Mouse (Mus musculus) kidney, adult 2 months (tissue): Measurements from ENCODE around the gene Bsg. TPM values are rescaled to one million over a fixed set of nuclear protein-coding genes. Genes with fewer than 3 reads are reported as not detected.
"Not testable (repeated sequence)": the region's sequence is repeated elsewhere in the genome, so short reads cannot be mapped to it uniquely, and the experiment has no call there.

Experiments used
- DNase-seq: peaks from one replicate; pipeline ENCODE4 v3.0.0; 2021
- H3K27ac ChIP-seq: fragments of 200-500 bp; 2 replicates; pipeline ENCODE4 v1.5.1; 2012; ENCODE audit warnings: low read depth, low read length, control low read depth, inconsistent platforms; ENCODE audit not compliant: insufficient read depth
- H3K27me3 ChIP-seq: fragments of 200-500 bp; replicated peaks from 2 replicates; pipeline ENCODE4 v1.6.1; 2012; ENCODE audit warnings: mild to moderate bottlenecking, moderate library complexity, low read length, inconsistent platforms; ENCODE audit not compliant: control insufficient read depth, insufficient read depth
- H3K36me3 ChIP-seq: fragments of 200-500 bp; 2 replicates; pipeline ENCODE4 v1.6.1; 2012; ENCODE audit warnings: mild to moderate bottlenecking, moderate library complexity, low read length, inconsistent platforms; ENCODE audit not compliant: control insufficient read depth, insufficient read depth
- H3K4me1 ChIP-seq: fragments of 200-500 bp; 2 replicates; pipeline ENCODE4 v1.6.1; 2011; ENCODE audit warnings: low read length; ENCODE audit not compliant: control insufficient read depth, insufficient read depth
- H3K4me3 ChIP-seq: fragments of 200-500 bp; 2 replicates; pipeline ENCODE4 v1.5.1; 2011; ENCODE audit warnings: mild to moderate bottlenecking, low read depth, low read length, control low read depth; ENCODE audit not compliant: insufficient read depth
- CTCF ChIP-seq: fragments of 200-500 bp; conservative IDR thresholded peaks from 2 replicates; pipeline ENCODE4 v1.5.1; 2011; ENCODE audit warnings: low read depth, mild to moderate bottlenecking, control low read depth, low read length, moderate library complexity, mixed read lengths; ENCODE audit not compliant: insufficient read depth, insufficient read length
- POLR2A ChIP-seq: fragments of 200-500 bp; IDR thresholded peaks from one replicate; pipeline ENCODE4 v1.6.1; 2011; ENCODE audit warnings: low read depth, low read length, control low read depth
- WGBS: fragments of 180-500 bp; shearing (Covaris S2); methylation state at CpG from one replicate; pipeline ENCODE4 v1.1.7; 2018; 5-methylcytosine and 5-hydroxymethylcytosine counted together
- polyA plus RNA-seq: library from polyadenylated mRNA; depleted of rRNA; stranded (reverse); fragments of >200 nt; gene quantifications from 2 replicates; pipeline ENCODE4 v1.2.3, GENCODE M21; 2012

The Bsg gene
- polyA plus RNA-seq, 1 experiment, result 825 TPM

GRCm38 (mm10) chr10:79745898-79746773, 41.8 kb downstream of the Bsg start, which contains the start of gene Polrmt:
Polrmt (minus strand) TSS chr10:79746581.
- Histone ChIP-seq H3K4me3 (peak within 1 kb of the TSS; percentile 68), H3K27me3 (no peaks in the 10 kb centered on the region), H3K36me3 (peaks cover 2% of the 10 kb centered on the region; the same call in 1 of the 2 replicates), H3K27ac (peak within 1 kb of the TSS; percentile 50), H3K4me1 (peaks cover 10% of the 10 kb centered on the region; the same call in 1 of the 2 replicates)
- 2% methylated on average over 38 of the region's 38 CpGs for WGBS
- peak; percentile 99 for DNase-seq
- TF ChIP-seq POLR2A (no peak), CTCF (peak; percentile 44; the same call in 1 of the 2 replicates)

DNA sequence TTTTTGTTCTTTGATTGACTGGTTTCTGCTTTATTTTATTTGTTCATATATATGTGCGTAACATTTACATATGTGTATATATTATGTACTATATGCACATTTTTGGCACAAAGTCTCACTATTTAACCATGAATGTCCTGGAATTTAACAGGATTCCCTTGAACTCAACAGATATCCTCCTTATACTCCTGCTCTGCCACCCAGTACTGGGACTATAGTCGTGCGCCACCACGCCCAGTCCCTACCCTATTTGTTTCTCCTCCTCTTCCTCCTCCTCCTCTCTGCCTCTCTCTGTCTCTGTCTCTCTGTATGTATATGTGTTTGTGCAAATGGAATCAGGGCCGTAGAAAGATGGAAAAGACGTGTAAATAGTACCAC, 42.5 kb downstream of the Bsg start:
- Histone ChIP-seq H3K27me3 (no peaks in the 10 kb centered on the region), H3K27ac (no peak overlapping the region), H3K4me1 (peaks cover 10% of the 10 kb centered on the region; the same call in 1 of the 2 replicates), H3K36me3 (no peaks in the 10 kb centered on the region; the same call in 1 of the 2 replicates), H3K4me3 (no peak overlapping the region)
- no peak for DNase-seq
- WGBS, result 24% methylated on average over 6 of the region's 6 CpGs
- TF ChIP-seq CTCF, result no peak
- no peak for TF ChIP-seq POLR2A

DNA sequence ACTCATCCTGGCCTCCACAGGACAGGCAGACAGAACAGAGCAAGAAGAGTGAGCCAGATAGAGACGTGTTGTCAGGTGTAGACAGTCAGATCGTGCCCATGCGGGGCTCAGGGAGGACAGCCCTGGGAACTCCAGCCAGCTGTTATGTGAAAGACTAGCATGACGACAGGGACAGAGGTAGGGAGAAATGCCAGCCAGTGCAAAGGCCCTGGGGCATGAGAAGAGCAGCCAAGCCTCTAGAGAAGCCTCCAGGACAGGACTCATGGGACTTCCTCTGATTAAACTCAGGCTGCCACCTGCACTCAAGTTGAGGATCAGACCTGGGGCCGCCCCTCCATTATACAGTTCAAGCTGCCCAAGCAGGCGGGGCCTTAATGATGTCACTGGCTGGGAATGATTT, 44.2 kb downstream of the Bsg start:
- no peak for DNase-seq
- no peaks in the 10 kb centered on the region for H3K27me3 ChIP-seq
- H3K4me3 ChIP-seq, result no peak overlapping the region
- peaks cover 10% of the 10 kb centered on the region; the same call in 1 of the 2 replicates for H3K4me1 ChIP-seq
- no peaks in the 10 kb centered on the region for H3K36me3 ChIP-seq
- 76% methylated on average over 6 of the region's 6 CpGs for WGBS
- TF ChIP-seq CTCF (no peak), POLR2A (no peak)
- no peak overlapping the region for H3K27ac ChIP-seq

DNA sequence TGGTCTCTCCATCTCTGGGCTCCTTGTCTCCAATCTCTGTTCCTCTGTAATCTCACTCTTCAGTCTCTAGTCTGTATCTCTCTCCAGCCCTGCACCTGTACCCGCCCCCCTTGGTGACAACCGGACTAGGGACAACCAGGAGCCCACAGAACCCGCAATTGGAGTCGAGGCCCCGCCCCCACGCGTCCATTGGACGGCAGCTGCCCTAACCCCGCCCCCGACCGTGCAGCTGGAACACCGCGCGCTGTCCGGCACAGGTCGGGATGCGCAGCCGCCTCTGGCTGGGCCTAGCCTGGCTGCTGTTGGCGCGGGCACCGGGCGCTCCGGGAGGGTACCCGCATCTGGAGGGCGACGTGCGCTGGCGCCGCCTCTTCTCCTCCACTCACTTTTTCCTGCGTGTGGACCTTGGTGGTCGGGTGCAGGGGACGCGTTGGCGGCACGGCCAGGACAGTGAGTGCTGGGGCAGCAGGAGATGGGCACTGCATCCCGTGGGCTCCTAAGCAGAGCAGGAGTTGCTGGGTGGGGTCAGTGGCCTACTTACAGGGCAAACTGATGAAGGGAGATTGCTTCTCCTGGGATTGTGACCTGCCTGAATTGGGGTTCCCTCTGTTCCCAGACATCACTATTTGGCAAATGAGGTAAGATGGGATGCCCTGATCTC, 50.7 kb downstream of the Bsg start, which contains the start of gene Fgf22:
Gene Fgf22 (plus strand): TSS at position 221 of the 661 bp plus-strand sequence.
- peak; percentile 88 for DNase-seq
- 4% methylated on average over 36 of the region's 36 CpGs for WGBS
- Histone ChIP-seq H3K27me3 (no peaks in the 10 kb centered on the region), H3K4me3 (peak within 1 kb of the TSS; percentile 18; the same call in 1 of the 2 replicates), H3K4me1 (no peaks in the 10 kb centered on the region), H3K27ac (no peak within 1 kb of the TSS), H3K36me3 (no peaks in the 10 kb centered on the region)
- TF ChIP-seq POLR2A (no peak), CTCF (no peak)

GRCm38 (mm10) chr10:79755854-79756253, 51.6 kb downstream of the Bsg start:
- Histone ChIP-seq H3K4me1 (no peaks in the 10 kb centered on the region), H3K4me3 (no peak overlapping the region), H3K27me3 (no peaks in the 10 kb centered on the region), H3K36me3 (peaks cover 2% of the 10 kb centered on the region), H3K27ac (no peak overlapping the region)
- DNase-seq, result no peak
- WGBS, result 95% methylated on average over 3 of the region's 3 CpGs
- TF ChIP-seq POLR2A (no peak), CTCF (no peak)

- no peaks in the 10 kb centered on the region for H3K4me1 ChIP-seq
- H3K36me3 ChIP-seq, result peaks cover 2% of the 10 kb centered on the region
- H3K4me3 ChIP-seq, result no peak overlapping the region
- 88% methylated on average over 24 of the region's 24 CpGs for WGBS
- TF ChIP-seq CTCF (no peak), POLR2A (no peak)
- no peak for DNase-seq
- no peak overlapping the region for H3K27ac ChIP-seq
- no peaks in the 10 kb centered on the region for H3K27me3 ChIP-seq
Measured at GRCm38 (mm10) chr10:79756660-79757059, 52.4 kb downstream of the Bsg start.

GRCm38 (mm10) chr10:79759675-79760074, 55.4 kb downstream of the Bsg start:
- H3K27me3 ChIP-seq, DNase-seq, H3K4me3 ChIP-seq, H3K36me3 ChIP-seq, H3K4me1 ChIP-seq, H3K27ac ChIP-seq: not testable (repeated sequence)
- 86% methylated on average over 1 of the region's 1 CpGs for WGBS
